Mouse (Mus musculus) heart, embryonic 11.5 days (tissue): ENCODE measurements around the gene Dlx4. TPM values are rescaled to one million over a fixed set of nuclear protein-coding genes. Genes with fewer than 3 reads are reported as not detected.

Experiments
- ATAC-seq: fragments of 200-750 bp; cut with Nextera tagmentation; replicated peaks from 2 replicates; pipeline ENCODE4 v1.8.0; 2017; ENCODE audit warnings: moderate library complexity; ENCODE audit not compliant: insufficient number of reproducible peaks, low FRiP score, low TSS enrichment
- H3K27ac ChIP-seq: fragments of 300-500 bp; sonication (generic); 2 replicates; pipeline ENCODE4 v1.5.1; 2014; ENCODE audit warnings: mild to moderate bottlenecking, low read depth, low read length
- H3K27me3 ChIP-seq: fragments of 300-500 bp; sonication (generic); 2 replicates; pipeline ENCODE4 v1.6.1; 2014; ENCODE audit warnings: mild to moderate bottlenecking, low read length, mixed read lengths; ENCODE audit not compliant: control insufficient read depth, insufficient read depth
- H3K36me3 ChIP-seq: fragments of 300-500 bp; sonication (generic); 2 replicates; pipeline ENCODE4 v1.6.1; 2014; ENCODE audit warnings: mild to moderate bottlenecking, low read length, moderate library complexity, mixed read lengths; ENCODE audit not compliant: control insufficient read depth, insufficient read depth
- H3K4me1 ChIP-seq: fragments of 300-500 bp; sonication (generic); 2 replicates; pipeline ENCODE4 v1.6.1; 2014; ENCODE audit warnings: low read length; ENCODE audit not compliant: control insufficient read depth, insufficient read depth
- H3K4me2 ChIP-seq: fragments of 300-500 bp; sonication (generic); 2 replicates; pipeline ENCODE4 v1.6.1; 2014; ENCODE audit warnings: mild to moderate bottlenecking, moderate library complexity
- H3K4me3 ChIP-seq: fragments of 300-500 bp; sonication (generic); 2 replicates; pipeline ENCODE4 v1.5.1; 2014; ENCODE audit warnings: low read depth, low read length
- H3K9ac ChIP-seq: fragments of 300-500 bp; sonication (generic); 2 replicates; pipeline ENCODE4 v1.6.1; 2014; ENCODE audit warnings: mild to moderate bottlenecking, low read depth, low read length, moderate library complexity
- H3K9me3 ChIP-seq: fragments of 300-500 bp; sonication (generic); replicated peaks from 2 replicates; pipeline ENCODE4 v1.6.1; 2016; ENCODE audit warnings: low read length; ENCODE audit not compliant: control insufficient read depth
- WGBS: fragments of 180-500 bp; shearing (Covaris S2); extraction: QIAGEN DNeasy Blood & Tissue Kit; methylation state at CpG from one replicate; pipeline ENCODE4 v1.1.7; 2014; ENCODE audit not compliant: insufficient replicate concordance; 5-methylcytosine and 5-hydroxymethylcytosine counted together
- polyA plus RNA-seq: library from polyadenylated mRNA; unstranded; fragments of >200 nt; fragmentation: Nextera tagmentation; extraction: Ambion mirVana; gene quantifications from 2 replicates; pipeline ENCODE4 v1.2.1, GENCODE M21; 2014

Gene Dlx4
- polyA plus RNA-seq, 1 experiment from 2014 or later, result not detected

DNA sequence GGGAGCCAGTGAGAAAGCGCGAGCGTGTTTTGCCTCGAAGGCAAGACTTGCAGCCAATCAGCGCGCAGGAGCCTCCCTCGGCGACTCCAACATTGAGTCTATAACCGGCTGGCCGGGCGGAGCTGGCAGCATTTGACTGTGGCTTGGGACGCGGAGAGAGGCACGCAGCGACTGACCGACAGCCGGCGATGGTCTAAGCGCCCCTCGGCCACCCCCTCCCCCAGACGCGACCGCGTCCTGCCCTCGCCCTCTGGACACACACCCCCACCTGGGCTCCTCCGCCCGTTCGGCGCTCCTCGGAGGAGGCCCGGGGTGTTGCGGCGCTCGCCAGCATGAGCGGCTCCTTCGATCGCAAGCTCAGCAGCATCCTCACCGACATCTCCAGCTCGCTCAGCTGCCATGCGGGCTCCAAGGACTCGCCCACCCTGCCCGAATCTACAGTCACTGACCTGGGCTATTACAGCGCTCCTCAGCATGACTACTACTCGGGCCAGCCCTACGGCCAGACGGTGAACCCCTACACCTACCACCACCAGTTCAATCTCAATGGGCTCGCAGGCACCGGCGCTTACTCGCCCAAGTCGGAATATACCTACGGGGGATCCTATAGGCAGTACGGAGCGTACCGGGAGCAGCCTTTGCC, 26.0 kb downstream of the Dlx4 start, which contains the start of gene Dlx3:
Gene Dlx3 (plus strand): TSS at position 130 of the 643 bp plus-strand sequence.
- no peak for ATAC-seq
- Histone ChIP-seq H3K27me3 (peaks cover 78% of the 10 kb centered on the region), H3K9ac (no peak within 1 kb of the TSS; the same call in 1 of the 2 replicates)

GRCm38 (mm10) chr11:95118505-95118904, 27.6 kb downstream of the Dlx4 start:
- peaks cover 63% of the 10 kb centered on the region for H3K27me3 ChIP-seq
- WGBS, result 3% methylated on average over 8 of the region's 8 CpGs
- H3K27ac ChIP-seq, result no peak overlapping the region
- H3K9ac ChIP-seq, result no peak overlapping the region
- peak overlapping the region; percentile 11; the same call in 1 of the 2 replicates for H3K4me2 ChIP-seq
- H3K36me3 ChIP-seq, result no peaks in the 10 kb centered on the region
- H3K4me3 ChIP-seq, result no peak overlapping the region
- no peaks in the 10 kb centered on the region for H3K9me3 ChIP-seq
- ATAC-seq, result no peak
- H3K4me1 ChIP-seq, result peaks cover 14% of the 10 kb centered on the region

More for the DNA sequence above, 26.0 kb downstream of the Dlx4 start, which contains the start of gene Dlx3:
- Histone ChIP-seq H3K9me3 (no peaks in the 10 kb centered on the region), H3K4me3 (peak within 1 kb of the TSS; percentile 44), H3K4me1 (peaks cover 14% of the 10 kb centered on the region), H3K4me2 (peak within 1 kb of the TSS; percentile 79), H3K27ac (no peak within 1 kb of the TSS), H3K36me3 (no peaks in the 10 kb centered on the region)
- WGBS, result under 1% methylated on average over 48 of the region's 55 CpGs

DNA sequence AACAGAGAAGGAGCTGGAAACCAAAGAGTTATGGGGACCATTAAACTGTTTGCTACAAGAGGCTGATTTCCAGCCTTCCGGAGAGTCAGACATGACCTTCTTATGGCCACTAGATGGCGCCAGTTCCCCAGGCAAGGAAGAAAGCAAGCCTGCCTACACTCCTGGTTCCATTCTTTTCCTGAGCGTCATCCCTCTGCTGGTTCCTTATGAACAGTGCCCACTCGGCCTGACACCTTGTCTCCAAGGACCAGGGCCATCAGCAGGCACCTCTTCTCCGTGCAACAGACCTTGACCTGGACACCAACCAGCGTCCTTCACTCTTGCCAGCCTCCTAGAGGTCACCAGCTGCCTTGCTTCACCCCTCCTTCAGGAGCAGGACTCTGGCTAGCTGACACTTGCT, 29.0 kb downstream of the Dlx4 start:
- peaks cover 48% of the 10 kb centered on the region for H3K27me3 ChIP-seq
- no peak overlapping the region for H3K4me3 ChIP-seq
- no peaks in the 10 kb centered on the region for H3K9me3 ChIP-seq
- 1% methylated on average over 6 of the region's 6 CpGs for WGBS
- H3K36me3 ChIP-seq, result no peaks in the 10 kb centered on the region
- no peak overlapping the region for H3K4me2 ChIP-seq
- no peak overlapping the region for H3K27ac ChIP-seq
- no peak overlapping the region for H3K9ac ChIP-seq
- peaks cover 14% of the 10 kb centered on the region for H3K4me1 ChIP-seq
- ATAC-seq, result no peak

DNA sequence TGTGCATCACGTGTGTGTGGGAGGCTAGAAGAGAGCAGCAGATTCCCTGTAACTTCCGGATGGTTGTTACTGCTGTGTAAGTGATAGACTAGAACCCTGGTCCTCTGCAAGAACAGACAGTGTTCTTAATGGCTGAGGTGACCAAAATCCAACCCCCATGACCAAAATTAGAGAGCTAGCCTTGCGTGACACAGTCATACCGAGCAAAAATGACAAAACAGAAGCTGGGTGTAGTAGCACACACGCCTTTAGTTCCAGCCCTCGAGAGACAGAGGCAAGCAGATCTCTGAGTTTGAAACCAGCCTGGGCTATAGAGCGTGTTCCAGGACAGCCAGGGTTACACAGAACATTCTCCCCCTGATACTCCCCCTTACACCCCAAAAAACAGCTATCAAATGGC, 36.0 kb downstream of the Dlx4 start:
- 0 out of 2 replicates have a peak, but pooled peaks cover 2% of the 10 kb centered on the region for H3K27me3 ChIP-seq
- no peaks in the 10 kb centered on the region for H3K4me1 ChIP-seq
- no peak overlapping the region for H3K9ac ChIP-seq
- 83% methylated on average over 7 of the region's 7 CpGs for WGBS
- no peak overlapping the region for H3K4me3 ChIP-seq
- no peaks in the 10 kb centered on the region for H3K9me3 ChIP-seq
- no peaks in the 10 kb centered on the region for H3K36me3 ChIP-seq
- H3K4me2 ChIP-seq, result no peak overlapping the region
- ATAC-seq, result no peak
- H3K27ac ChIP-seq, result no peak overlapping the region

DNA sequence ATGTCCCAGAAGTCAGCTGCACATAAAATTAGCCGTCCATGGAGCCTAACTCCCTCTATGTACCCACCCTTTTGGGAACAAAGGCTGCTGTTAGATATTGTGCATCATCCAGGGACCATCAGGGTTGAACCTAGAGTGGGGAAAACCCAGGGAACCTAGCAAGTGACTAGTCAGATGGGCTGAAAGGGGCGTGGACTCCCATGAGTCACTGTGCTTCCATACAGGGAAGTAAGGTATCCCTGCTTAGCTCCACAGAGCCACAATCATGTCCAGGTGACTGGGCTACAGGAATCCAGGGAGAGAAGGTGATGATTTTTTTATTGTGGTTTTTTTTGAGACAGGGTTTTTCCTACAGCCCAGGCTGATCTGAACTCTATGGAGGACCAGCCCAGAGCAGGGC, 37.1 kb downstream of the Dlx4 start:
- 75% methylated on average over 2 of the region's 2 CpGs for WGBS
- Histone ChIP-seq H3K9me3 (no peaks in the 10 kb centered on the region), H3K27me3 (0 out of 2 replicates have a peak, but pooled peaks cover 2% of the 10 kb centered on the region), H3K4me2 (no peak overlapping the region), H3K9ac (no peak overlapping the region), H3K4me3 (no peak overlapping the region), H3K27ac (no peak overlapping the region), H3K4me1 (peaks cover 8% of the 10 kb centered on the region), H3K36me3 (no peaks in the 10 kb centered on the region)
- no peak for ATAC-seq

GRCm38 (mm10) chr11:95106440-95107236, 39.4 kb downstream of the Dlx4 start:
- Histone ChIP-seq H3K4me1 (peaks cover 8% of the 10 kb centered on the region), H3K36me3 (no peaks in the 10 kb centered on the region), H3K9me3 (no peaks in the 10 kb centered on the region), H3K4me2 (no peak overlapping the region), H3K9ac (no peak overlapping the region), H3K27ac (no peak overlapping the region), H3K27me3 (0 out of 2 replicates have a peak, but pooled peaks cover 2% of the 10 kb centered on the region), H3K4me3 (no peak overlapping the region)
- 30% methylated on average over 23 of the region's 23 CpGs for WGBS
- ATAC-seq, result 0 out of 2 replicates have a peak, but pooled peaks have one; percentile 23

DNA sequence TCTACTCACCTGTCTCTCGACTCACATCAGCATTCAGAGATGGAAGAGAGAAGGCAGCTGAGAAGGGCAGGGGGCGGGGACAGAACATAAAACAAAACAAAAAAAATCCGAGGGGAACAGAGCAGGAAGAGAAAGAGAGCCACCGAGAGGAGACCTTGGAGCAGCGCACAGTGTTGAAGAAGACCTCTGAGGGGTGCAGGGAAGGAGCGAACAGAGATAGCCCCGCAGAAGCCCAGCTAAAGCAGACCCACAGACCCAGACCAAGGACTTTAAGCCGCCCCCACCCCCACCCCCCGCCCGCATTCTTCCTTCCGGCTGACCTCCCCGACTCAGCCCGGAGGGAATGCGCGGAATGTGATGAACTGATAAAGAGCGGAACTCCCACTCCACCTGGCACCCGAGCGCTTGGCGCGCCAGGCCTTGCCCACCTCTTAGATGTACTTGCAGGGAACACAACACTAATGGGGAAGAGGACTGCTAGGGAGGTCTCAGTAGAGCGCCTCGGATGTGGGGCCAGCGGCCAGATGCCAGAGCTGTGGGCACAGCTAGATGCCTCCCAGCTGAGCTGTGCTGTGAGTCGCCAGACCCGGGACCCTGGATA, 40.7 kb downstream of the Dlx4 start:
- no peak overlapping the region for H3K9ac ChIP-seq

DNA sequence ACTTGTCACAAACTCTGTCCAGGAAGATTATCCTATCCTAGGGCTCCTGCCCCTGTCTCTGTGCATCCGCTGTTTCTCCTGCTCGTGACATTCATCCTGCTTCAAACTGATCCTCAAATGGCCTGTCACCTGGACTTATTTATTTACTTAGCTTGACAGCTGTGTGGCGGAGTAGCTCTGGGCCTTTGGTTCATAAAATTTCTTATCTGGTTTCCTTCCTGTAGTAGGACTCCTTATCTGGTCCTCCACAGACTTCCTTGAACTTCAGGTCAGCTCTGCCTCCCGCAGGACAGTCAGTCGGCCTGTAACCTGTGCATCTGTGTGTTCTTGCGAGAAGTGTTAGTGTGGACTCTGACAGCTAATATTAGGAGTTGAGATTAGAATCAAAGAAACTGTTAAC, 41.8 kb downstream of the Dlx4 start:
- Histone ChIP-seq H3K4me1 (peaks cover 8% of the 10 kb centered on the region), H3K9ac (no peak overlapping the region), H3K4me3 (no peak overlapping the region), H3K27ac (no peak overlapping the region), H3K9me3 (no peaks in the 10 kb centered on the region), H3K27me3 (0 out of 2 replicates have a peak, but pooled peaks cover 2% of the 10 kb centered on the region), H3K36me3 (no peaks in the 10 kb centered on the region), H3K4me2 (no peak overlapping the region)
- ATAC-seq, result no peak
- WGBS, result 23% methylated on average over 6 of the region's 6 CpGs

More for the DNA sequence above, 40.7 kb downstream of the Dlx4 start:
- H3K9me3 ChIP-seq, result no peaks in the 10 kb centered on the region
- H3K4me2 ChIP-seq, result peak overlapping the region; percentile 49
- H3K4me3 ChIP-seq, result peak overlapping the region; percentile 18
- peaks cover 8% of the 10 kb centered on the region for H3K4me1 ChIP-seq
- WGBS, result 1% methylated on average over 25 of the region's 25 CpGs
- no peak for ATAC-seq
- no peak overlapping the region for H3K27ac ChIP-seq
- no peaks in the 10 kb centered on the region for H3K36me3 ChIP-seq
- H3K27me3 ChIP-seq, result 0 out of 2 replicates have a peak, but pooled peaks cover 2% of the 10 kb centered on the region
